Mouse (Mus musculus) small intestine, adult 2 months (tissue): ENCODE results near the gene Prss57.
A peak's percentile ranks its signal among the peaks of the same experiment; 100 is the strongest.

ENCODE experiments used
- CTCF ChIP-seq: fragments of 200-500 bp; IDR thresholded peaks from 2 replicates; pipeline ENCODE4 v1.5.1; 2012; ENCODE audit warnings: low read depth, mild to moderate bottlenecking, control low read depth, inconsistent platforms, low read length, moderate library complexity, mixed read lengths; ENCODE audit not compliant: insufficient replicate concordance, insufficient read length; ENCODE audit errors: extremely low read depth
- POLR2A ChIP-seq: fragments of 200-500 bp; IDR thresholded peaks from 2 replicates; pipeline ENCODE4 v1.6.1; 2012; ENCODE audit warnings: low read depth, mild to moderate bottlenecking, control low read depth, inconsistent platforms, low read length, moderate library complexity

GRCm38 (mm10) chr10:79783050-79783449 is 7.7 kb downstream of the Prss57 start:
- TF ChIP-seq CTCF (peak; percentile 23; the same call in 1 of the 2 replicates), POLR2A (no peak)
